Mouse (Mus musculus): ENCODE results near the gene Atf6b. TPM values are rescaled to one million over a fixed set of nuclear protein-coding genes. Genes with fewer than 3 reads are reported as not detected.

Gene Atf6b
- polyA plus RNA-seq, 1 experiment from 2014 or later: 103 TPM

Other genes with a start within 250 kb of the Atf6b start
- 0.88 and 1.4 TPM in 2 replicates for gene BC051142, start 248.3 kb upstream of the Atf6b start, polyA plus RNA-seq (2016; fragmentation: Nextera tagmentation; extraction: Ambion mirVana)
- gene Btnl4, start 169.8 kb upstream of the Atf6b start, polyA plus RNA-seq (2016; fragmentation: Nextera tagmentation; extraction: Ambion mirVana): not detected in 2 replicates
- gene Btnl6, start 129.8 kb upstream of the Atf6b start, polyA plus RNA-seq (2016; fragmentation: Nextera tagmentation; extraction: Ambion mirVana): not detected in 2 replicates
- 5.4 and 6.6 TPM in 2 replicates for gene Notch4, start 82.9 kb upstream of the Atf6b start, polyA plus RNA-seq (2016; fragmentation: Nextera tagmentation; extraction: Ambion mirVana)
- 9.4 and 10.1 TPM in 2 replicates for gene Gpsm3, start 57.3 kb upstream of the Atf6b start, polyA plus RNA-seq (2016; fragmentation: Nextera tagmentation; extraction: Ambion mirVana)
- gene Pbx2, start 55.9 kb upstream of the Atf6b start, polyA plus RNA-seq (2016; fragmentation: Nextera tagmentation; extraction: Ambion mirVana): 18.2 and 19.5 TPM in 2 replicates
- gene Ager, start 49.3 kb upstream of the Atf6b start, polyA plus RNA-seq (2016; fragmentation: Nextera tagmentation; extraction: Ambion mirVana): 2.6 and 3.6 TPM in 2 replicates
- gene Rnf5, start 43.5 kb upstream of the Atf6b start, polyA plus RNA-seq (2016; fragmentation: Nextera tagmentation; extraction: Ambion mirVana): 165 and 172 TPM in 2 replicates
- gene Agpat1, start 42.9 kb upstream of the Atf6b start, polyA plus RNA-seq (2016; fragmentation: Nextera tagmentation; extraction: Ambion mirVana): 51.3 and 56.1 TPM in 2 replicates
- 4.0 and 4.2 TPM in 2 replicates for gene Egfl8, start 31.2 kb upstream of the Atf6b start, polyA plus RNA-seq (2016; fragmentation: Nextera tagmentation; extraction: Ambion mirVana)
- 18.6 and 19.5 TPM in 2 replicates for gene Ppt2, start 18.6 kb upstream of the Atf6b start, polyA plus RNA-seq (2016; fragmentation: Nextera tagmentation; extraction: Ambion mirVana)
- 0.12 and 0.18 TPM in 2 replicates for gene Prrt1, start 17.6 kb upstream of the Atf6b start, polyA plus RNA-seq (2016; fragmentation: Nextera tagmentation; extraction: Ambion mirVana)
- gene Fkbpl, start 2.4 kb upstream of the Atf6b start, polyA plus RNA-seq (2016; fragmentation: Nextera tagmentation; extraction: Ambion mirVana): 16.6 and 17.3 TPM in 2 replicates
- gene Tnxb, start 23.4 kb downstream of the Atf6b start, polyA plus RNA-seq (2016; fragmentation: Nextera tagmentation; extraction: Ambion mirVana): 0.03 TPM in 1 of 2 replicates, not detected in the other
- not detected in 2 replicates for gene C4b, start 96.7 kb downstream of the Atf6b start, polyA plus RNA-seq (2016; fragmentation: Nextera tagmentation; extraction: Ambion mirVana)
- not detected in 2 replicates for gene Cyp21a1, start 157.4 kb downstream of the Atf6b start, polyA plus RNA-seq (2016; fragmentation: Nextera tagmentation; extraction: Ambion mirVana)
- 24.6 and 26.4 TPM in 2 replicates for gene Stk19, start 189.8 kb downstream of the Atf6b start, polyA plus RNA-seq (2016; fragmentation: Nextera tagmentation; extraction: Ambion mirVana)
- gene Dxo, start 189.9 kb downstream of the Atf6b start, polyA plus RNA-seq (2016; fragmentation: Nextera tagmentation; extraction: Ambion mirVana): 78.1 and 88.8 TPM in 2 replicates
- gene Skiv2l, start 203.1 kb downstream of the Atf6b start, polyA plus RNA-seq (2016; fragmentation: Nextera tagmentation; extraction: Ambion mirVana): 57.1 and 57.3 TPM in 2 replicates
- 129 and 144 TPM in 2 replicates for gene Nelfe, start 203.2 kb downstream of the Atf6b start, polyA plus RNA-seq (2016; fragmentation: Nextera tagmentation; extraction: Ambion mirVana)
- gene Cfb, start 215.4 kb downstream of the Atf6b start, polyA plus RNA-seq (2016; fragmentation: Nextera tagmentation; extraction: Ambion mirVana): 2.1 and 2.6 TPM in 2 replicates
- gene Zbtb12, start 232.3 kb downstream of the Atf6b start, polyA plus RNA-seq (2016; fragmentation: Nextera tagmentation; extraction: Ambion mirVana): 4.8 and 6.2 TPM in 2 replicates
- not detected in 2 replicates for gene Gm20547, start 234.9 kb downstream of the Atf6b start, polyA plus RNA-seq (2016; fragmentation: Nextera tagmentation; extraction: Ambion mirVana)

Data from embryonic facial prominence, embryonic 10.5 days (tissue).